In genomic region chr4:114304654-114305053, GRCm38 (mm10) we compare ENCODE assay signal across 16 mouse cellular contexts.
"Had no signal": no experiment of that assay in that cellular context is flagged by ENCODE, and none has a peak within 500 bp of the region (broad histone marks: within the 10 kb centered on the region; RNA-seq: fewer than 3 reads in every experiment).

No protein-coding gene starts in this region.

- H3K4me3 ChIP-seq: intestine, embryonic 15.5 days; limb, embryonic 12.5 days; limb, embryonic 15.5 days; liver, embryonic 12.5 days; liver, embryonic 15.5 days; midbrain, embryonic 12.5 days; midbrain, embryonic 15.5 days; neural tube, embryonic 13.5 days had no signal

- H3K27ac ChIP-seq: intestine, embryonic 15.5 days; limb, embryonic 12.5 days; limb, embryonic 15.5 days; liver, embryonic 12.5 days; liver, embryonic 15.5 days; macrophage; midbrain, embryonic 12.5 days; midbrain, embryonic 15.5 days; neural tube, embryonic 13.5 days; stomach, postnatal 0 days had no signal

- H3K9ac ChIP-seq: intestine, embryonic 15.5 days; limb, embryonic 12.5 days; limb, embryonic 15.5 days; liver, embryonic 12.5 days; liver, embryonic 15.5 days; midbrain, embryonic 12.5 days; midbrain, embryonic 15.5 days; neural tube, embryonic 13.5 days had no signal

- H3K4me2 ChIP-seq: intestine, embryonic 15.5 days; limb, embryonic 12.5 days; limb, embryonic 15.5 days; liver, embryonic 12.5 days; liver, embryonic 15.5 days; midbrain, embryonic 12.5 days; midbrain, embryonic 15.5 days; neural tube, embryonic 13.5 days had no signal

- H3K36me3 ChIP-seq: intestine, embryonic 15.5 days; limb, embryonic 12.5 days; limb, embryonic 15.5 days; liver, embryonic 12.5 days; liver, embryonic 15.5 days; midbrain, embryonic 12.5 days; midbrain, embryonic 15.5 days; neural tube, embryonic 13.5 days had no signal

- DNase-seq: left cerebral cortex, postnatal 4 days; lung, adult 18-20 months; lung, postnatal 14 days; thymus, adult 2 months; thymus, postnatal 14 days; thymus, postnatal 4 days had no signal

- H3K27me3 ChIP-seq: intestine, embryonic 15.5 days; liver, embryonic 12.5 days; liver, embryonic 15.5 days; midbrain, embryonic 12.5 days; midbrain, embryonic 15.5 days; neural tube, embryonic 13.5 days had no signal

- H3K9me3 ChIP-seq: intestine, embryonic 15.5 days; limb, embryonic 12.5 days; limb, embryonic 15.5 days; liver, embryonic 12.5 days; liver, embryonic 15.5 days; midbrain, embryonic 12.5 days; midbrain, embryonic 15.5 days; neural tube, embryonic 13.5 days had no signal

- ATAC-seq: liver, embryonic 12.5 days; midbrain, embryonic 15.5 days had no signal

- H3K4me1 ChIP-seq: intestine, embryonic 15.5 days; limb, embryonic 12.5 days; limb, embryonic 15.5 days; liver, embryonic 12.5 days; liver, embryonic 15.5 days; midbrain, embryonic 15.5 days; neural tube, embryonic 13.5 days had no signal
